Comparison of ENCODE assay signal across 16 mouse cellular contexts in the genomic region with DNA sequence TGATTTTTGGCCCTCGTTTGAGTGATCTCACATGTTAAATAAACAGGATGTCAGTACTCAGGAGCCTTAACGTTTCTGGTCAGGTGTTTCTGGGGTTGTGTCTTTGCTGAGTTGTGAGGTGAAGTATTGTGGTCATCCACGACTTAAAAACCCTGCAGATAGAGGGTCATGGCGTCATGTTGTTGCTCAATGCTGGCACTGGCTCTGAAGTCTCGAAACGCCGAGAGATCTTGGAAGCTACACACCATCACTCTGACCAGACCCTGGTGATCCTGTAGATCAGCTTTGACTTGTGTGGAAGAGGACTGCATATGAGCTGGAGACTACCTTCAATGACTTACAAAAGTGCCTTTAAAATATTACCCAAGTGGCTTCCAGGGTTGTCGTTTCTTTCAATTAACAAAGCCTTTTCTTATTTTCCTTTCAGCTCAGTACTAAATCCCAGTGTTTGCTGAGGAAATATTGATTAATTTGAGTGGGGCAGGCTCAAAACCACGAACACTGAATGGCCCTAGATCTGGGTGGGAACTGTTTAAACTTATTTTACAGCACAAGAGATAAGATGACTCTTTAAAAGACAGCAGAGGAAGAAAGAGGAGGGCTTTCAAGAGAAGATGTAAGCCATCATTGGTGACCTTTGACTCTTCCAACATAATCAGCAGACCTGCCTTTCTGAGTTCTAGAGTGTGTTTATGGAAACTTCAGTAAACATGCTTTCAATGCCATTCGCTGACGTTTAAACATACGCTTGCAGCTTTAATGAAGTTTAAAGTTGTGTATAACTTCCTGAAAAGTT.
DNase-seq lines count a peak whose midpoint lies in the region; ATAC-seq and TF ChIP-seq lines count a peak whose summit lies in the region.
"Had no signal": no experiment of that assay in that cellular context is flagged by ENCODE, and none has a peak within 500 bp of the region (broad histone marks: within the 10 kb centered on the region; RNA-seq: fewer than 3 reads in every experiment).

No protein-coding gene starts in this region.

- 0 out of 2 replicates have a peak overlapping the region, but pooled peaks have one; percentile 12 for H3K4me2 ChIP-seq in lung, embryonic 14.5 days
- H3K4me2 ChIP-seq in CH12.LX (ENCODE audit: insufficient read depth, low read depth, poor library complexity, severe bottlenecking) = peak overlapping the region; percentile 93
- H3K4me2 ChIP-seq in intestine, embryonic 16.5 days (ENCODE audit: low read depth, low read length) = peak overlapping the region; percentile 11; the same call in 1 of the 2 replicates
- H3K4me2 ChIP-seq in stomach, embryonic 15.5 days = no peak overlapping the region
- no peak overlapping the region for H3K4me2 ChIP-seq in forebrain, postnatal 0 days (ENCODE audit: low read depth)
- no peak overlapping the region for H3K4me2 ChIP-seq in forebrain, embryonic 13.5 days
- H3K4me2 ChIP-seq: embryonic facial prominence, embryonic 15.5 days; liver, embryonic 15.5 days; midbrain, embryonic 13.5 days; neural tube, embryonic 12.5 days had no signal

- TF ChIP-seq POLR2A in lung, adult 2 months (IDR thresholded peaks at IDR 0.05; ENCODE audit: borderline replicate concordance, extremely low read depth, low read depth, low read length) = no peak
- TF ChIP-seq POLR2A in CH12.LX (IDR thresholded peaks at IDR 0.05; ENCODE audit: low read depth, low read length) = no peak

- ATAC-seq in lung, embryonic 14.5 days (ENCODE audit: insufficient read depth) = 0 out of 2 replicates have a peak, but pooled peaks have one; percentile 18
- ATAC-seq in intestine, embryonic 16.5 days = peak; percentile 88
- no peak; the same call in 1 of the 2 replicates for ATAC-seq in stomach, embryonic 15.5 days (ENCODE audit: insufficient read depth, low FRiP score, low read depth)
- no peak for ATAC-seq in forebrain, postnatal 0 days
- no peak for ATAC-seq in forebrain, embryonic 13.5 days
- ATAC-seq: forebrain, embryonic 16.5 days; hindbrain, embryonic 16.5 days; midbrain, embryonic 13.5 days had no signal

- no peak overlapping the region for H3K9ac ChIP-seq in lung, embryonic 14.5 days
- peak overlapping the region; percentile 56 for H3K9ac ChIP-seq in CH12.LX (ENCODE audit: insufficient read depth, low read depth)
- H3K9ac ChIP-seq in intestine, embryonic 16.5 days (ENCODE audit: low read depth, low read length) = no peak overlapping the region
- no peak overlapping the region for H3K9ac ChIP-seq in stomach, embryonic 15.5 days
- H3K9ac ChIP-seq in forebrain, postnatal 0 days = no peak overlapping the region
- H3K9ac ChIP-seq in forebrain, embryonic 13.5 days = no peak overlapping the region
- H3K9ac ChIP-seq: embryonic facial prominence, embryonic 15.5 days; liver, embryonic 15.5 days; midbrain, embryonic 13.5 days; neural tube, embryonic 12.5 days had no signal

- dilution Hi-C loops in CH12.LX (cut with MboI; ENCODE audit: extremely low pct_ligation_motif_present, extremely low pct_unique_long_range_greater_than_20kb, low sequenced_read_pairs) = no loop called here

- no peaks in the 10 kb centered on the region for H3K36me3 ChIP-seq in lung, embryonic 14.5 days (ENCODE audit: insufficient read depth)
- no peaks in the 10 kb centered on the region for H3K36me3 ChIP-seq in CH12.LX (replicated peaks in 1 of 2; ENCODE audit: control insufficient read depth in 1 of 2, insufficient read depth in 1 of 2, low read length in 1 of 2)
- no peaks in the 10 kb centered on the region for H3K36me3 ChIP-seq in intestine, embryonic 16.5 days (ENCODE audit: control insufficient read depth, insufficient read depth, low read length)
- no peaks in the 10 kb centered on the region for H3K36me3 ChIP-seq in stomach, embryonic 15.5 days
- no peaks in the 10 kb centered on the region for H3K36me3 ChIP-seq in forebrain, postnatal 0 days (ENCODE audit: insufficient read depth)
- no peaks in the 10 kb centered on the region for H3K36me3 ChIP-seq in forebrain, embryonic 13.5 days (ENCODE audit: poor library complexity, severe bottlenecking)
- H3K36me3 ChIP-seq: embryonic facial prominence, embryonic 15.5 days; liver, embryonic 15.5 days; midbrain, embryonic 13.5 days; neural tube, embryonic 12.5 days had no signal

- TF ChIP-seq RAD21 in CH12.LX (IDR thresholded peaks at IDR 0.05; ENCODE audit: low read depth, low read length) = no peak

- TF ChIP-seq CTCF in lung, embryonic 14.5 days (IDR thresholded peaks at IDR 0.05; ENCODE audit: low read depth) = no peak
- no peak for TF ChIP-seq CTCF in lung, adult 2 months (IDR thresholded peaks at IDR 0.05; ENCODE audit: insufficient read depth, low read length)
- no peak for TF ChIP-seq CTCF in CH12.LX (conservative IDR thresholded peaks at IDR 0.05 in 1 of 2, IDR thresholded peaks at IDR 0.05 in 1 of 2; ENCODE audit: low read depth in 2 of 2, low read length in 2 of 2)
- TF ChIP-seq CTCF in forebrain, postnatal 0 days (IDR thresholded peaks at IDR 0.05; ENCODE audit: low read depth) = no peak

- no peak overlapping the region for H3K4me3 ChIP-seq in lung, embryonic 14.5 days (ENCODE audit: low read depth, low read length)
- H3K4me3 ChIP-seq in lung, adult 2 months (replicated peaks; ENCODE audit: extremely low read depth, low read depth, low read length) = no peak overlapping the region
- H3K4me3 ChIP-seq in CH12.LX (replicated peaks in 1 of 3; ENCODE audit: low read depth in 2 of 3, low read length in 2 of 3, poor library complexity in 1 of 3) = no peak overlapping the region
- H3K4me3 ChIP-seq in intestine, embryonic 16.5 days (ENCODE audit: low read length) = no peak overlapping the region
- no peak overlapping the region for H3K4me3 ChIP-seq in stomach, embryonic 15.5 days (replicated peaks)
- no peak overlapping the region for H3K4me3 ChIP-seq in forebrain, postnatal 0 days (ENCODE audit: low read depth, low read length)
- H3K4me3 ChIP-seq in forebrain, embryonic 13.5 days = no peak overlapping the region
- H3K4me3 ChIP-seq: embryonic facial prominence, embryonic 15.5 days; liver, embryonic 15.5 days; midbrain, embryonic 13.5 days; neural tube, embryonic 12.5 days had no signal

- H3K27me3 ChIP-seq in lung, embryonic 14.5 days (ENCODE audit: insufficient read depth, low read length) = no peaks in the 10 kb centered on the region
- H3K27me3 ChIP-seq in CH12.LX (replicated peaks) = no peaks in the 10 kb centered on the region
- no peaks in the 10 kb centered on the region for H3K27me3 ChIP-seq in intestine, embryonic 16.5 days (replicated peaks; ENCODE audit: control insufficient read depth, insufficient read depth, low read length)
- no peaks in the 10 kb centered on the region for H3K27me3 ChIP-seq in stomach, embryonic 15.5 days (replicated peaks)
- no peaks in the 10 kb centered on the region for H3K27me3 ChIP-seq in forebrain, postnatal 0 days (ENCODE audit: insufficient read depth, low read length)
- no peaks in the 10 kb centered on the region for H3K27me3 ChIP-seq in forebrain, embryonic 13.5 days
- H3K27me3 ChIP-seq: embryonic facial prominence, embryonic 15.5 days; liver, embryonic 15.5 days; midbrain, embryonic 13.5 days; neural tube, embryonic 12.5 days had no signal

- in situ Hi-C loops in CH12.LX (cut with MboI; ENCODE audit: low pct_ligation_motif_present, low pct_unique_long_range_greater_than_20kb, low sequenced_read_pairs) = no loop called here

- DNase-seq in lung, embryonic 14.5 days = peak; percentile 84
- no peak for DNase-seq in lung, adult 2 months
- DNase-seq in CH12.LX (ENCODE audit: extremely low read depth) = no peak
- DNase-seq in right cerebral cortex, postnatal 10 days (ENCODE audit: low spot score in 2 of 2) = no peak
- no peak for DNase-seq in forebrain, postnatal 0 days
- DNase-seq: cerebellum, adult 11 months; gastrocnemius, postnatal 25 days had no signal

- H3K9me3 ChIP-seq in lung, embryonic 14.5 days (ENCODE audit: low read depth, low read length) = no peaks in the 10 kb centered on the region
- H3K9me3 ChIP-seq in CH12.LX (replicated peaks; ENCODE audit: low read length) = no peaks in the 10 kb centered on the region
- H3K9me3 ChIP-seq in intestine, embryonic 16.5 days (ENCODE audit: control insufficient read depth, low read length) = no peaks in the 10 kb centered on the region
- H3K9me3 ChIP-seq in stomach, embryonic 15.5 days = no peaks in the 10 kb centered on the region
- H3K9me3 ChIP-seq in forebrain, postnatal 0 days (ENCODE audit: low read length) = no peaks in the 10 kb centered on the region
- no peaks in the 10 kb centered on the region for H3K9me3 ChIP-seq in forebrain, embryonic 13.5 days (replicated peaks)
- H3K9me3 ChIP-seq: embryonic facial prominence, embryonic 15.5 days; liver, embryonic 15.5 days; midbrain, embryonic 13.5 days; neural tube, embryonic 12.5 days had no signal

- peaks cover 15% of the 10 kb centered on the region for H3K4me1 ChIP-seq in lung, embryonic 14.5 days (ENCODE audit: insufficient read depth)
- H3K4me1 ChIP-seq in lung, adult 2 months (ENCODE audit: control insufficient read depth, insufficient read depth, low read length) = peaks cover 13% of the 10 kb centered on the region
- H3K4me1 ChIP-seq in CH12.LX (ENCODE audit: control insufficient read depth in 1 of 2, insufficient read depth in 2 of 2) = peaks cover 21 to 86% of the 10 kb centered on the region in 2 experiments
- peaks cover 18% of the 10 kb centered on the region for H3K4me1 ChIP-seq in intestine, embryonic 16.5 days (ENCODE audit: control insufficient read depth, insufficient read depth, low read length)
- H3K4me1 ChIP-seq in stomach, embryonic 15.5 days = peaks cover 13% of the 10 kb centered on the region
- H3K4me1 ChIP-seq in forebrain, postnatal 0 days (ENCODE audit: insufficient read depth) = no peaks in the 10 kb centered on the region
- H3K4me1 ChIP-seq in forebrain, embryonic 13.5 days = no peaks in the 10 kb centered on the region
- H3K4me1 ChIP-seq: midbrain, embryonic 13.5 days; neural tube, embryonic 12.5 days had no signal

- no peaks in the 10 kb centered on the region for H3K79me2 ChIP-seq in CH12.LX (replicated peaks; ENCODE audit: control insufficient read depth, extremely low read depth, insufficient read depth, poor library complexity, severe bottlenecking)

- TF ChIP-seq EP300 in CH12.LX (IDR thresholded peaks at IDR 0.05; ENCODE audit: low read length) = no peak

- WGBS in lung, embryonic 14.5 days = 12% methylated on average over 12 of the region's 12 CpGs
- WGBS in lung, adult 2 months = 27% methylated on average over 12 of the region's 12 CpGs
- WGBS in intestine, embryonic 16.5 days = 18% methylated on average over 12 of the region's 12 CpGs
- WGBS in stomach, embryonic 15.5 days = 22% methylated on average over 12 of the region's 12 CpGs
- WGBS in forebrain, postnatal 0 days = 79% methylated on average over 12 of the region's 12 CpGs
- WGBS in forebrain, embryonic 13.5 days = 83% methylated on average over 12 of the region's 12 CpGs

- H3K27ac ChIP-seq in lung, embryonic 14.5 days (ENCODE audit: low read depth) = peak overlapping the region; percentile 67
- peak overlapping the region; percentile 87 for H3K27ac ChIP-seq in CH12.LX (ENCODE audit: insufficient read depth, low read depth)
- peak overlapping the region; percentile 71 for H3K27ac ChIP-seq in intestine, embryonic 16.5 days (ENCODE audit: low read length)
- peak overlapping the region; percentile 78 for H3K27ac ChIP-seq in stomach, embryonic 15.5 days
- H3K27ac ChIP-seq in forebrain, postnatal 0 days (ENCODE audit: low read depth, low read length) = no peak overlapping the region
- no peak overlapping the region for H3K27ac ChIP-seq in forebrain, embryonic 13.5 days
- H3K27ac ChIP-seq: embryonic facial prominence, embryonic 15.5 days; liver, embryonic 15.5 days; midbrain, embryonic 13.5 days; neural tube, embryonic 12.5 days had no signal

Comparison
In these comparisons a context has a peak if more than half of its experiments do, and no peak if none do; other contexts are left out.
1. ATAC-seq: peak in lung, embryonic 14.5 days (single experiment) and intestine, embryonic 16.5 days (single experiment); none in stomach, embryonic 15.5 days (single experiment), forebrain, postnatal 0 days (single experiment) and forebrain, embryonic 13.5 days (single experiment).
2. H3K27ac ChIP-seq: peak in lung, embryonic 14.5 days (single experiment), CH12.LX (single experiment), intestine, embryonic 16.5 days (single experiment) and stomach, embryonic 15.5 days (single experiment); none in forebrain, postnatal 0 days (single experiment) and forebrain, embryonic 13.5 days (single experiment).
3. H3K4me2 ChIP-seq: peak in lung, embryonic 14.5 days (single experiment), CH12.LX (single experiment) and intestine, embryonic 16.5 days (single experiment); none in stomach, embryonic 15.5 days (single experiment), forebrain, postnatal 0 days (single experiment) and forebrain, embryonic 13.5 days (single experiment).